Mouse (Mus musculus) lung, postnatal 0 days (tissue): Measurements from ENCODE around the gene Myo1b.

ENCODE experiments used
- CTCF ChIP-seq: IDR thresholded peaks from 2 replicates; pipeline ENCODE4 v1.5.1; 2016; ENCODE audit warnings: antibody characterized with exemption, mild to moderate bottlenecking
- EP300 ChIP-seq: IDR thresholded peaks from 2 replicates; pipeline ENCODE4 v1.6.1; 2016; ENCODE audit warnings: antibody characterized with exemption, mild to moderate bottlenecking, control low read depth

- TF ChIP-seq CTCF (no peak), EP300 (no peak)
Observed at GRCm38 (mm10) chr1:51930584-51930983, 14.7 kb upstream of the Myo1b start.
